Mouse (Mus musculus) neural tube, embryonic 14.5 days (tissue): Measurements from ENCODE around the gene Ube2l6. TPM values are rescaled to one million over a fixed set of nuclear protein-coding genes. Genes with fewer than 3 reads are reported as not detected.

ENCODE experiments used
- ATAC-seq: fragments of 200-750 bp; cut with Nextera tagmentation; 2 replicates; pipeline ENCODE4 v1.8.0; 2017; ENCODE audit warnings: low read depth, mild to moderate bottlenecking, moderate TSS enrichment, moderate library complexity
- H3K27ac ChIP-seq: fragments of 300-500 bp; sonication (generic); 2 replicates; pipeline ENCODE4 v1.5.1; 2014; ENCODE audit warnings: low read depth, mild to moderate bottlenecking, control low read depth, low read length, moderate library complexity, mixed read lengths
- H3K27me3 ChIP-seq: fragments of 300-500 bp; sonication (generic); 2 replicates; pipeline ENCODE4 v1.6.1; 2014; ENCODE audit warnings: low read length; ENCODE audit not compliant: control insufficient read depth, insufficient read depth
- H3K36me3 ChIP-seq: fragments of 300-500 bp; sonication (generic); 2 replicates; pipeline ENCODE4 v1.6.1; 2014; ENCODE audit warnings: low read length, mixed read lengths; ENCODE audit not compliant: control insufficient read depth, insufficient read depth
- H3K4me1 ChIP-seq: fragments of 300-500 bp; sonication (generic); 2 replicates; pipeline ENCODE4 v1.6.1; 2014; ENCODE audit warnings: low read length; ENCODE audit not compliant: control insufficient read depth, insufficient read depth
- H3K4me2 ChIP-seq: fragments of 300-500 bp; sonication (generic); 2 replicates; pipeline ENCODE4 v1.6.1; 2014; ENCODE audit warnings: mild to moderate bottlenecking, low read depth, low read length, control low read depth
- H3K4me3 ChIP-seq: fragments of 300-500 bp; sonication (generic); 2 replicates; pipeline ENCODE4 v1.5.1; 2014; ENCODE audit warnings: low read depth, low read length, control low read depth, mixed read lengths
- H3K9ac ChIP-seq: fragments of 300-500 bp; sonication (generic); replicated peaks from 2 replicates; pipeline ENCODE4 v1.6.1; 2014; ENCODE audit warnings: low read depth, mild to moderate bottlenecking, control low read depth, low read length, mixed read lengths
- H3K9me3 ChIP-seq: fragments of 300-500 bp; sonication (generic); 2 replicates; pipeline ENCODE4 v1.6.1; 2016; ENCODE audit warnings: low read length; ENCODE audit not compliant: control insufficient read depth
- WGBS: fragments of 180-500 bp; shearing (Covaris S2); extraction: QIAGEN DNeasy Blood & Tissue Kit; methylation state at CpG from one replicate; pipeline ENCODE4 v1.1.7; 2014; 5-methylcytosine and 5-hydroxymethylcytosine counted together
- polyA plus RNA-seq: library from polyadenylated mRNA; unstranded; fragments of >200 nt; fragmentation: Nextera tagmentation; extraction: Ambion mirVana; gene quantifications from 2 replicates; pipeline ENCODE4 v1.2.1, GENCODE M21; 2014

Gene Ube2l6
- polyA plus RNA-seq, result 16.3 and 16.7 TPM in 2 replicates

GRCm38 (mm10) chr2:84798493-84798921 is at the start of gene Ube2l6:
Gene Ube2l6 (plus strand): TSS chr2:84798828.
- H3K4me2 ChIP-seq, result peak within 1 kb of the TSS; percentile 92
- no peaks in the 10 kb centered on the region for H3K36me3 ChIP-seq
- WGBS, result 0% methylated on average over 21 of the region's 21 CpGs
- H3K9me3 ChIP-seq, result no peaks in the 10 kb centered on the region
- peak within 1 kb of the TSS; percentile 58 for H3K9ac ChIP-seq
- no peaks in the 10 kb centered on the region for H3K27me3 ChIP-seq
- no peak within 1 kb of the TSS for H3K27ac ChIP-seq
- peak; percentile 82 for ATAC-seq
- no peaks in the 10 kb centered on the region for H3K4me1 ChIP-seq
- peak within 1 kb of the TSS; percentile 52 for H3K4me3 ChIP-seq

DNA sequence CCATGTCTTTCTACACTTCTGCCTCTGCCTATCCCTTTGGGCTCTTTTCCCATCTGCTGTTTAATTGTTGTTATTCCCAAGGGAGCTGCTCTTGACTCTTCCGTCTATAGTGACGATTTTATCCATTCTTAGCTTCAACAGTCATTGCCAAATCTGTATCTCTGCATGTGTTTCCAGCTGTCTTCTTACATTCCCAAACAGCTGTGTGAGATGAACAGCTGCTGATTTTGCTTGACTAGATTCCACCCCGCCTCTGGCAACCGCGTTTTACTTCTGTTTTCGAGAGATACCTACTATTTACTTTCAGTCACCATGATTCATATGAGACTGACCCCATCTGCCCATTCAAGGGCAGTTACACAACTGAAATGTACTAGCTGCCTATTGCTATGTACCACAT is 48.5 kb upstream of the Ube2l6 start:
- ATAC-seq, result peak; percentile 51; the same call in 1 of the 2 replicates
- Histone ChIP-seq H3K4me2 (no peak overlapping the region), H3K36me3 (no peaks in the 10 kb centered on the region), H3K9me3 (no peaks in the 10 kb centered on the region), H3K9ac (no peak overlapping the region), H3K27me3 (no peaks in the 10 kb centered on the region), H3K4me1 (no peaks in the 10 kb centered on the region), H3K4me3 (no peak overlapping the region), H3K27ac (no peak overlapping the region)
- 65% methylated on average over 6 of the region's 6 CpGs for WGBS

GRCm38 (mm10) chr2:84756245-84756644 is 42.4 kb upstream of the Ube2l6 start:
- WGBS, result 92% methylated on average over 5 of the region's 5 CpGs
- H3K36me3 ChIP-seq, result no peaks in the 10 kb centered on the region
- H3K4me3 ChIP-seq, result no peak overlapping the region
- ATAC-seq, result no peak
- H3K4me1 ChIP-seq, result no peaks in the 10 kb centered on the region
- H3K9ac ChIP-seq, result no peak overlapping the region
- H3K9me3 ChIP-seq, result no peaks in the 10 kb centered on the region
- no peaks in the 10 kb centered on the region for H3K27me3 ChIP-seq
- no peak overlapping the region for H3K27ac ChIP-seq
- H3K4me2 ChIP-seq, result no peak overlapping the region

- no peaks in the 10 kb centered on the region for H3K9me3 ChIP-seq
- H3K9ac ChIP-seq, result no peak overlapping the region
- H3K4me3 ChIP-seq, result no peak overlapping the region
- no peak overlapping the region for H3K4me2 ChIP-seq
- H3K4me1 ChIP-seq, result no peaks in the 10 kb centered on the region
- no peak for ATAC-seq
- 57% methylated on average over 7 of the region's 7 CpGs for WGBS
- H3K27me3 ChIP-seq, result no peaks in the 10 kb centered on the region
- H3K27ac ChIP-seq, result no peak overlapping the region
- no peaks in the 10 kb centered on the region for H3K36me3 ChIP-seq
These were observed 41.5 kb upstream of the Ube2l6 start for GRCm38 (mm10) chr2:84757026-84757682.

DNA sequence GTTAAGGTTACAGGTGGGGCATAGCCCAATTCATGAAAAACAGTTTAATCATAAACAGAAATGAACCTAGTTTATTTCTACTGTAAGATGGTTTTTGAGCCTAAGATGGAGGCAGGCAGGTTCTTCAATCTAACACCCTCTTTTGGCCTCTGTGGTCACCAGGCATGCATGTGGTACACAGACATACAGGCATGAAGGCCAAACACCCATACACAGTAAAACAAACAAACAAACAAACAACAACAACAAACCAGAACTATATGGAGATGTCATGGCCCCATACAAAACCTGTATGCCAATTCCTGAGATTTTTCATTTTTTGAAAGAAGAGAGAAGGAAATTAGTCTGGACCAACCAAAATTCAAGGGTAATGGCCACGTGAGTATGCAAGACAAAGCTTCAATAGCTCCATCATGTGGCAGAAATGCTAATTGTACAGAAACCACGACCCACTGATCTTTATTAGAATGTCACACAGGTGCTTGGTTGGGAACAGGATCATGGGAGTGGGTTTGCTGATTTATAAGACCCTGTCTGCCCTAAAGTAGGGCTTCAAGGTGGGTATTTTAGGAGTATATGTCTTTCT is 40.0 kb upstream of the Ube2l6 start:
- WGBS, result 5% methylated on average over 2 of the region's 2 CpGs
- Histone ChIP-seq H3K27ac (no peak overlapping the region), H3K9me3 (no peaks in the 10 kb centered on the region), H3K4me1 (no peaks in the 10 kb centered on the region), H3K36me3 (no peaks in the 10 kb centered on the region), H3K9ac (no peak overlapping the region), H3K4me2 (no peak overlapping the region), H3K27me3 (no peaks in the 10 kb centered on the region), H3K4me3 (no peak overlapping the region)
- peak; percentile 75; the same call in 1 of the 2 replicates for ATAC-seq

GRCm38 (mm10) chr2:84760777-84761176 is 37.9 kb upstream of the Ube2l6 start:
- no peak overlapping the region for H3K9ac ChIP-seq
- H3K9me3 ChIP-seq, result no peaks in the 10 kb centered on the region
- no peak overlapping the region for H3K4me2 ChIP-seq
- H3K27me3 ChIP-seq, result no peaks in the 10 kb centered on the region
- WGBS, result 73% methylated on average over 8 of the region's 8 CpGs
- no peaks in the 10 kb centered on the region for H3K4me1 ChIP-seq
- no peak for ATAC-seq
- no peak overlapping the region for H3K4me3 ChIP-seq
- H3K36me3 ChIP-seq, result no peaks in the 10 kb centered on the region
- H3K27ac ChIP-seq, result no peak overlapping the region

- Histone ChIP-seq H3K4me1 (no peaks in the 10 kb centered on the region), H3K36me3 (no peaks in the 10 kb centered on the region), H3K27me3 (no peaks in the 10 kb centered on the region), H3K9me3 (no peaks in the 10 kb centered on the region), H3K9ac (no peak overlapping the region), H3K4me3 (no peak overlapping the region), H3K4me2 (no peak overlapping the region), H3K27ac (no peak overlapping the region)
- 90% methylated on average over 3 of the region's 3 CpGs for WGBS
- no peak for ATAC-seq
These were observed 37.3 kb upstream of the Ube2l6 start for GRCm38 (mm10) chr2:84761309-84761708.

GRCm38 (mm10) chr2:84761840-84762239 is 36.8 kb upstream of the Ube2l6 start:
- Histone ChIP-seq H3K4me1 (no peaks in the 10 kb centered on the region), H3K9me3 (no peaks in the 10 kb centered on the region), H3K9ac (no peak overlapping the region), H3K36me3 (no peaks in the 10 kb centered on the region), H3K27me3 (no peaks in the 10 kb centered on the region), H3K27ac (no peak overlapping the region), H3K4me2 (no peak overlapping the region), H3K4me3 (no peak overlapping the region)
- 94% methylated on average over 1 of the region's 1 CpGs for WGBS
- ATAC-seq, result no peak

- no peak overlapping the region for H3K4me3 ChIP-seq
- H3K9me3 ChIP-seq, result no peaks in the 10 kb centered on the region
- no peaks in the 10 kb centered on the region for H3K27me3 ChIP-seq
- WGBS, result 52% methylated on average over 4 of the region's 4 CpGs
- no peak overlapping the region for H3K4me2 ChIP-seq
- ATAC-seq, result no peak
- H3K36me3 ChIP-seq, result no peaks in the 10 kb centered on the region
- no peak overlapping the region for H3K9ac ChIP-seq
- no peak overlapping the region for H3K27ac ChIP-seq
- H3K4me1 ChIP-seq, result no peaks in the 10 kb centered on the region
These were observed 36.3 kb upstream of the Ube2l6 start for GRCm38 (mm10) chr2:84762295-84762694.
